Mouse (Mus musculus) CH12F3 (cell line): ENCODE measurements around the gene Smim9.
"Not testable (repeated sequence)": the region's sequence is repeated elsewhere in the genome, so short reads cannot be mapped to it uniquely, and the experiment has no call there.

Experiments
- in situ Hi-C: fragments of 300-500 bp; cut with MboI; formaldehyde crosslinking; loops from 2 replicates; pipeline ENCODE4 v1.14.3; 2020; ENCODE audit warnings: low sequenced_read_pairs

The Smim9 gene

DNA sequence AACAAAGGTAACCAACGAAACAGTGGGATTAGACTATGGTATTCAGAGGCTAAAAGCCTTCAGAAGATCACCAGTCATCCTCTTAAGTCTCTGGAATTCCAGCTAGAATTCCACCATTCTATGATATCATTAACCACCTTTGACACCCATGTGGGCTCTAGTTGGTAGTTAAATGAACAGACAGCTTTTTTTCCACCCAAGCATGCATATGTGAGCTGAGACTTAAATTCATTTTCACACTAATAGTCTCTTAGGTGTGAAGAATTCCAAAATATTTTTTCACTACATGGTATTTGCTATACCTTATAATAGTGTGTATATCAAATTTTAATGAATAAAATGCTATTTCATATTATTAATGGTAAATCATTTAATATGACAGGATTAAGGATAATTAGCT is at the start of gene Smim9:
Gene Smim9 (minus strand): TSS at position 101 of the 400 bp plus-strand sequence.
- in situ Hi-C loops, result no loop called here

DNA sequence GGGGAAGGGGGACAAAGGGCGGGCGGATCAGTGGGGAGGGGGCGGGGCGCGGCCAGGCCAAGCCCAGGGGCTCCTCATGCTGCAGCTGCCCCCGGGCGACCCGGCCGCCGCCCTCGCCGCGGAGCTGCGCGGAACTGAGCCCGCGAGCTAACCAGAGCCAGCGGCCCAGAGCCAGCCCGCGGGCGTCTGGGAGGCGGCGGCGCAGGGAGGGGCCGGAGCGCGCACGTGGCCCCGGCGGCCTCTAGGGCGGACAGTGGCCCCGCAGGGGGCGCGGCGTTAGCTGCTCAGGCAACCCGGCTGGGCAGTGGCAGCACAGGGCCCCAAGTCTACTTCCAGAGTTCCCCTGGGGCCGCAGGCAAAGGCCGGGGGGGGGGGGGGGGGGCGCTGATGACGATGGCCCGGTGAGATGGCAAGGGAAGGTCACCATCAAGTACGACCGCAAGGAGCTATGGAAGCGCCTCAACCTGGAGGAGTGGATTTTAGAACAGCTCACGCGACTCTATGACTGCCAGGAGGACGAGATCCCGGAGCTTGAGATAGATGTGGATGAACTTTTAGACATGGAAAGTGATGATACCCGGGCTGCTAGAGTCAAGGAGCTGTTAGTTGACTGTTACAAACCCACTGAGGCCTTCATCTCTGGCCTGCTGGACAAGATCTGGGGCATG is 7.9 kb downstream of the Smim9 start:
- in situ Hi-C loops, result no loop called here

DNA sequence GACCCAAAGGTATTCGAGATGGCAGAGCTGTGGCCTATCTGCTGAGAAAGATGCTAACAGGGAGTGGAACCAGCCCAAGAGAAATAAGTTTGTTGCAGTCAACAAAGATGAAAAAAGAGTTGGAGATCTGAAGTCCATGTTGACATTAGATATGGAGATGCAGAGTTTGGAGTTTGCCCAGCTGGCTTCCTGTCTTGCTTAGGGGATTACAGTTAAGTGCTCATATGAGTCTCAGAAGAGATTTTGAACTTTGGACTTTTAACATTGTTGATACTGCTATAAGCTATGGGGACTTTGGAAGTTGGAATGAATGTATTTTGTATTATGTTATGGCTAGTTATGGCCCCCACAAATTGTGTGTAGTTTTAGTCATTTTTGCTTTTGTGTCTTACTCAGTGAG is 11.3 kb downstream of the Smim9 start:
- in situ Hi-C loops, result no loop called here

DNA sequence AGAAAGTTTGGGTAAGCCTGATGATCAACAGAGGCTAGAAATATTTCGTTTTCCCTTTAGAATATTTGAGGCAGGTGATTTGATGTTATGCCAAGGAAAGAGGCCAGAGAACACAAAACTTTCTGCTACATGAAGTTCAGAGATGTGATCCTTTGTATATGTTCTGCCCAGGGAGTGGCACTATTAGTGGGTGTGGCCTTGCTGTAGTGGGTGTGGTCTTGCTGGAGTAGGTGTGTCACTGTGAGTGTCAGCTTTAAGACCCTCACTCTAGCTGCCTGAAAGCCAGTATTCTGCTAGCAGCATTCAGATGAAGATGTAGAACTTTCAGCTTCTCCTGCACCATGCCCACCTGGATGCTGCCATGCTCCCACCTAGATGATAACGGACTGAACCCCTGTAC is 13.3 kb downstream of the Smim9 start:
- in situ Hi-C loops, result no loop called here

DNA sequence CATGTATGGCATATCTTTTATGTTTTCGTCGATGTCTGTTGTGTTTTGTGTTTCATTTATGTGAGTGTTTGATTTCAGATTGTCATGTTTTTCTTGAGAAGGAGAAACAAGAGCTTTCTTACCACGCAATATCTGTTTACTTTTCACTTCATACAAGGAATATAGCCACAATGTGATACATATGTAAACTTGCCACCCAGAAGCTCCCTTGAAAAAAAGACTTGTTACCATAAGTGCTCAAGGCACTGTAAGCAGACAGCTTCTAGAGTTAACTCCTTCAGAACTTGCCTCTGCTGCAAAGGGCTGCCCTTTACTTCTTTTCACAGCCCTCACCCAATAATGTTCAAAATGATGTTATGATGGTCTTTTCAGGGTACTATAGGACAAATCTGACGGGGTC is 15.2 kb downstream of the Smim9 start:
- in situ Hi-C loops, result no loop called here

DNA sequence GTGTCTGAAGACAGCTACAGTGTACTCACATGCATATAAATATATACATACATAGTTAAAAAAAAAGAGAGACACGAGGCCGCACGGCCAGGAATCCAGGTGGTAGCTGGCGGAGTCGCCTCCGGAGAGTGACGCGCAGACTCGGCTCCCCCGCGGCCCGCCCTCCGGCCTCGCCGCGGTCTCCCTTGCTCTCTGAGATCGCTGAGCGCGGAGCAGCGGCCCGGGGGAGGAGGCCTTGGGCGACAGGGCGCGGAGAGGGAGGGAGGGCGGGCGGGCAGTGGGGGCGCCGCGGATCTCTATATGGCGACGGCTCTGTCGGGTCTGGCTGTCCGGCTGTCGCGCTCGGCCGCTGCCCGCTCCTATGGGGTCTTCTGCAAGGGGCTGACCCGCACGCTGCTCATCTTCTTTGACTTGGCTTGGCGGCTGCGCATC is 20.4 kb downstream of the Smim9 start:
- in situ Hi-C loops, result not testable (repeated sequence)

DNA sequence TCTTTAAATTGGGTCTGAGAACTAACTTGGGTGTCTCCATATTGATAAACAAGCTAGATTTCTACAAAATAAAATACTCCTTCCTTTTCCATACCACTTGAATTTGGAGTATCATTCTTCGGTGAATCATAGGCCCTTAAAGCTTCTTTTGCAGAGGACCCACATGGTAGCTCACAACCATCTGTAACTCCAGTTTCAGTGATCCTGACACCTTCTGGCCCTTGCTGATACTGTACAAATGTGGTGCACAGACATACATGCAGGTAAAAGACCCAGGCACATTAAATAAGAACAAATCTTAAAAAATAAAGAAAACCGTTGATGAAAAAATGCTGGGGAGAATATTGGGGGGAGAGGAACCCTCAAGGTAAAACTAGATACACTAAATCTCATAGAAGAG is 25.4 kb downstream of the Smim9 start:
- in situ Hi-C loops, result no loop called here

DNA sequence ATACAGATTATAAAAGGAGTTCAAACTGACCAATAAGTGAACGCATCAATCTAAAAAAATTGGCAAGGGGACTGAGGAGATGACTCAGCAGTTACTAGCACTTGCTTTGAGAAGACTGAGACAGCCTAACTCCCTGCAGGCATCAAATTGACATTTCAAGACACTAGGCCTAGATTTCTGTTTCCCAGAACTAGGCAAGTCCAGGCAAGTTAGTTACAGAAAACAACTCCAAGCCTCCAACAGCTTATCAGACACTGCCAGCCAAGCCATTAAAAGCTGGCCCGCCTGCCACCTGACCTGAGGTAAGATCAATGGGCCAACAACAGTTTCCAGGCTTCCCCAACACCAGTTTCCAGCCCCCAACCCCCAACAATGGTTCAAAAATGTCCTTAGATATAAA is 25.8 kb downstream of the Smim9 start:
- in situ Hi-C loops, result no loop called here

DNA sequence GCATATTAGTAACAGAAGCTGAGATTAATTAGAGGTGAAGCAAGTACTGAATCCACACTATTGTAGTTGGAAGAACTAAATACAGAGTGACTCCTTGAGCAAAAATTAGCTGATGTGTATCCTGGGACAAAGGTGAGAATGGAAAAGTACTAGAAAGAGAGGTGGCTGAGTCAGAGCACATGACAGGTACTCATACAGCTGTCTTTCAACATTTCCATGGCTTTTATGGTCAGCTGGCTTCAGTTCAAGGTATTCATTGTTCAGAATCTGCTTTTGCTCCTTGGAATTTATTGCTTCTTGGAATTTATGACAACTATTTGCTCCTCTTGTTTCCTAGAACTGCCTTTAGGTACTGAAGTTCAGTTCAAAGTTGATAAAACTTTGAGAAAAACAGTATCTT is 26.6 kb downstream of the Smim9 start:
- in situ Hi-C loops, result no loop called here

DNA sequence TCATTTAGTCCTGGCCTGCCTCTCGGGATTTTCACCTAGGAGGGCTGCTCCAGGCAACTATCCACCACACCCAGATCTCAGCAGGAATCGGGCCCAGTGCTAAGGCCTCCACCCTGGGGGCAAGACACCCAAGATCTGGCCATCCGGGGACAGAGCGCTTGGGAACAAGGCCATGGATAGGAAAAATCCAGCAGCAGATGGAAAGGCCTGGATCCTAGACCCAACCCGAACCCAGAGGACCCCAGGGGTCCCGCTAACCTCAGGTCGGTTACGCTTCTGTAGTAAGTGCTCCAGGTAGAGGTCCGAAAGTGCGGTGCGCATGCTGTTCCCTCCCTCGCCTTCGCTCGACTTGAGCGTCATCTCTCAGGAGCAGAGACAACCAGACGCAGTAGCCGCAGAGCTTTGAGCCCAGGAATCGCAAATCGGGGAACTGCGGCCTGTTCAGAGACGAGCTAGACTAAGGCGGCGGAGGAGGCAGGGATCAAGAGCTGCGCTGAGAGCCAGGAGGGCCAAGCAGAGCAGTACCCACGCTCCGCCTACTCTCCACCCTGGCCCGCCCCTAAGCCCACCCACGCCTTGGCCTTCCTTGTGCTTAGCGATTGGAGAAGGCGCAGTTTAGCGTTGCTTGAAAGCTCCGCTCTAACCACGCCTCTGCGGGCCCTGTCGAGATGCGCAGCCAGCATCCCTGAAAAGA is 33.0 kb downstream of the Smim9 start, which contains the start of gene Mpp1:
Gene Mpp1 (minus strand): TSS at position 550 of the 694 bp plus-strand sequence.
- in situ Hi-C loops, result no loop called here

DNA sequence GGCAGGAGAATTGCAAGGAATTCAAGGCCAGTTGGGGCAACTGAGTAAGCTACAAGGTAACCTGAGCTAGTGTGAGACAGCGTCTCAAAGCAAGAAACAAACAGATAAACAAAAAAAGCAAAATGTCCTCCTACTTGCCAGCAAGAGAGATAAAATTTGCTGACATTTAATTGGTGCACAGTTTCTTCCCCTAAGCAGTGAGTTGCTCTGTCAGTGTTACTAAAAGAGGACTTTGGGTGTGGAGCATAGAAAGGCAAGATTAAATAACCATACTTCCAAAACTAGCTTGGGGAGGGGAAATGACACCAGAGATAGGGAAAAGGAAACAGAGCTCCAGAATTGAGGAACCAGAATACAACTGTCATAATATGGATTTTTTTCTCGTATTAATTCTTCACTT is 34.1 kb downstream of the Smim9 start:
- in situ Hi-C loops, result no loop called here

DNA sequence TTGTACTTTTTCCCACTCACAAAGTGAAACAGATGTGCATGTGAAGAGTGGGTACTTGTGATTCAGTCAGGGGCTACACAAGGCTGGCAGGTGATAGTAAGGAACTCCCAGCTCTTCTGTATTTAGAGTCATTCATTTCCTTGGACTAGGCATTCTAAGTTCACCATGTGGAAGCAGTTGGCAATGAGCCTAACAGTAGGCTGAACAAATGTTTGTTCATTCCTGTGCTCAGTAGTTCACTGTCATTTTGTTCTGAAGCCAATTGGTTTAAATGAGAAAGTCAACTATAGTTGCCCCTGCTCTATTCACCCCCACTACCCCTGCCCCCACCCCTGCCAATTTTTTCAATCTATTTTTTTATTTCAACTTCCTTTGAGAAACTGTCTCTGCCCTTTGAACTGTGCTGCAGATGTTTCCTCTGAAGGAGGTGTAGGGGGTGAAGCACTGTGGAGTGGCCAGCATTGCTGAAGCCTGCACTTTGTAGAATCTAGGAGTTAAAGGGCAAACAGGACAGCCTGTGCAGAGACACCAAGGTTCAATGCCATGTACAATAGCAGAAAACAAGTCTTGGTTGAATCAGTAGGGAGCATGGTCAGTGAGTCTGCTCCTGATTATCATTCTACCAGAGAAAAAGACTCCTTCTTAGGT is 35.1 kb downstream of the Smim9 start:
- in situ Hi-C loops, result no loop called here

DNA sequence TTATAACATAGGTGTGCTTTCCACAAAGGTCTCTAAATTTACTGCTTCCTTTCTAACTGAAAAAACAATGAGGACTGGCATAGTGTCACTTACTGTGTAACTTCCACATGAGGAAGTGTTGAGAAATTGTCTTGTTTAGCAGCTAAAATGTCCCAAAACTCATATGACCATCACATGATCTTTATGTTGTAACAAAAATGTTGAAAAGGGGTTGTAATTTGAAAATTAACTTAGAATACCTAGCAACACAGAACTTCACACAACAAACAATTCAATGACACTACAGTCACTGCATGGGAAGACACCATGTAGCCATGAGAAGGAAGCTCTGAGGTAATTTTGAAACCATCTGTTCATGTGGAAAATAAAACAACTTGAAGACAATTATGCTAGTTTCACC is 36.7 kb downstream of the Smim9 start:
- in situ Hi-C loops, result no loop called here

DNA sequence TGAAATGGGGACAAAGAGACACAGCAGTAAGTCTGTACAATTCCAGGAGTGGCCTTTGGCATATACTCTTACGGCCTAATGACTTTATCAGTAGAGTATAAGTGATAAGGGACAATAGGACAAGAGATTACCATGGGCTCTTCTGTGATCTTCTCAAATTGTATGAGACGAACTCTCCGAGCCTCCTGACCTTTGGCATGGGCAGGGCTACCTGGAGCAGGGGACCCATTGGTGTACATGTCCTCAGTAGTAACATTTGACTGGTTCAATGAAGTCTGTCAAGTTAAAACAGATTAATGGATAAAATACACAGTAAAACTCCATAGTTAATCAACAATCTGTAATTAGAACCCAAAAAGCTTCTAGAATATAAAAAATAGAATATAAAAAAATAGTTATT is 38.0 kb downstream of the Smim9 start:
- in situ Hi-C loops, result no loop called here

DNA sequence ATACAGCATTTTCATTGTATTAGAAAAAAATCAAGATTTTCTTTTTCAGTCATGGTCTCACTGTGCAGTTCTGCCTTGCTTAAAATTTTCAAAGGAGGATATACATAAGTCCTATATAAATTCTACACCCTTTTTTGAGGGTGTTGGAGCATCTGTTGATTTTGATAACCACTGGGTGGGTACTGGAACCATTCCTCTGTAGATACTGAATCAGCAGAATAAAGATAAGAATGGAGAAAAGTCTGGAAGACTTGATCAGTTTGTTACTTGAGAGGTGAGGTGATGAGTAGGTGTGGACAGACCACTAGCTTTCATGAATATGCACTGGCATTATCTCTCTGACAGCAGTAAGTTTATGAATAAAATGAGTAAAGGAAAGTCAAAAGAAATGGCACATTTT is 48.0 kb downstream of the Smim9 start:
- in situ Hi-C loops, result no loop called here

DNA sequence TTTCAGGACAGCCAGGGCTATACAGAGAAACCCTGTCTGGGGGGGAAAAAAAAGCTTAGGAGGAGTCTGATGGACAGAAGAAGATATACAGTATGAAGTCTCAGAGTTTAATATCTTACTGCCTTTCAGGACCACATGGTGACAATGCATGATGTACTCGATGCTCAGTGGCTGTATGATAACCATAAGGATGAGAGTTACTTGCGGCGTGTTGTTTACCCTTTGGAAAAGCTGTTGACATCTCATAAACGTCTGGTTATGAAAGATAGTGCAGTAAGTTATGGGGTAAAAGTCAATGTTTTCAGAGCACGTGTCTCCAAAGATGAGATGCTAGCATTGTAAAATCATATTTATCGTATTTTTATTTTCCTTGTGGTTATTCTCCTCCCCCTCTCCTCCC is 61.3 kb downstream of the Smim9 start:
- in situ Hi-C loops, result no loop called here

DNA sequence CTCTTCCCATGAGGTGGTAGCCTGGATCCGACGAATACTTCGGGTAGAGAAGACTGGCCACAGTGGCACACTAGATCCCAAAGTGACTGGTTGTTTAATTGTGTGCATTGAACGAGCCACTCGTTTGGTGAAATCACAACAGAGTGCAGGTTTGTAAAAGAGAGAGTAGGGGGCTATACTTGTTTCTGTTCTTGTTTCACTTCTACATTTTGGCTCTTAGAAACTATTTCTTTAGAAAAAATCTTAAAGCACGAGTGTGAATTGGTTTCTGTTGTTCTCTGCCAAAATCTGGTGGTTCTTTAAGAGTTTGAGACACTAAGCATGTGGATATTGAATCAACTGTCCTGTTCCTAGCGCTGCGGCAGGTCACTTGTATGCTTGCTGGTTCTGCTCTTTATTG is 64.8 kb downstream of the Smim9 start:
- in situ Hi-C loops, result no loop called here

DNA sequence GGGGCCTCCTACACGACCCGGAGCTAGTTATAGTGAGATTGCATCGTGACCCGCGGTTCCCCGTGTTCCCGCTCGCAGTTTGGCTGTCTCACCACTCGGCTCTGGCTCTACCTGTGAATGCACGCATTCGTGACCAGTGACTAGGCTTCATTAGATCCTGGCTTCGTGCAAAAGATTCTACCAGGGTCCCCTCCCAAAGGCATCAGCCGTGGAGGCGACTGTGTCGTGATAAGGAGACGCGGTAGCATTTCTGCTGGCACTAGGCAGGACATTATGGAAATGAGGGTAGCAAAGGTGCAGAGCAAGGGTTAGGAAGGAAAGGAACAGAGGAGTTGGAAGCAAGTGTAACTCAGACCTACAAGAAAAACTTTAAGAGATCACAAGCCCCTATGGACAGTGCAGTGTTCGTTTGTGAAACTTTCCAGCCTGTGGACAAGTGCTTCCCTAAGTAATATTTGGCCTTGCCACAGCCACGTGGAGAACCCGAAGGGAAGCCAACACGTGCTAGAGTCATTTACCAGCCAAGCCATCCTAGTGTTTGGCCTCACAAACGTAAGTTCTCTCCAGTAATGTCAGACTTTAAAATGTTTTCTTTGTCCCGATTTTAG is 67.3 kb downstream of the Smim9 start:
- in situ Hi-C loops, result no loop called here
